Mouse (Mus musculus) naive thymus-derived CD4-positive, alpha-beta T cell, adult 5 months (primary cell): ENCODE measurements around the gene Gabarap. TPM values are rescaled to one million over a fixed set of nuclear protein-coding genes. Genes with fewer than 3 reads are reported as not detected.

ENCODE experiments used
- polyA plus RNA-seq: library from polyadenylated mRNA; unstranded; fragments of 100-300 nt; shearing (Covaris generic); gene quantifications from one replicate; pipeline ENCODE4 v1.2.1, GENCODE M21; 2017

Gabarap gene
- polyA plus RNA-seq, result 310 TPM

DNA sequence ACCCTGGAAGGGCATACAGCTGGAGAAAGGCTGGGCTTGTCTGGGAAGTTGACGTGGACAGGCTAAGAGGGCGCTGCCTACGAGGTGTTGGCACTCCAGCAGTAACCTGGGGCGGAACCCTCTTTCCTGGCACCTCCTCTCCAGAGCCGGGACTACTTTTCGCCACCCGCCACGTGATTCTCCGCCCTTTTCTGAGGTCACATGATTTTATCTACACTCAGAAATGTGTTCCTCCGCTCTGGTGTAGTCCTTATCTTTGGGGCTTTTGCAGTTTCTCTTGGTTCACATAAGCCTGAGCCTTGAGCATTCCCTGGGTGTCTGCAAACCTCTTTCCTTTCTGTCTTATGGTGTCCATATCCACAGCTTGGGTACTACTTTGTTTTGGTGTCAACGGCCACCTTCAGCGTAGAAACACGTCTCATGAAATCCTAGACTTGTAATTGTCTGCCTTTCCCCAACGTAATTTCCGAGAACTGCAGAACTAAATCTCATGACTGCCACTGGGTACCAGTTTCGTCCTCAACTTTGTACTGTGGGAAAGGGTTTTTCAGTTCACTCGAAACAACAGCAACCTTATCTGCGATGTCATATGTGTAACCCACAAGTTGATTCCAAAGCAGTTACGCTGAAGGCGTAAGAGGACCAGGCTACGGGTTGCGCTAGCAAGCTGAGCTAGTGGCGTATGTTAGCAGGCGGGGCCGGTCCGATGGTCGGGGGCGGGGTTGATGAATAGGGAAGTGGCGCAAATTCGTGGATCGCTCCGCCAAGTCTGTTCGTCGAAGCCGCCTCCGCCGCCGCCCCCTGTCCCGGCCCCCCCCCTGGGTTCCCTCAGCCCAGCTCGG, at the start of gene Gabarap:
Gabarap (plus strand) TSS at position 294 of the 842 bp plus-strand sequence.

DNA sequence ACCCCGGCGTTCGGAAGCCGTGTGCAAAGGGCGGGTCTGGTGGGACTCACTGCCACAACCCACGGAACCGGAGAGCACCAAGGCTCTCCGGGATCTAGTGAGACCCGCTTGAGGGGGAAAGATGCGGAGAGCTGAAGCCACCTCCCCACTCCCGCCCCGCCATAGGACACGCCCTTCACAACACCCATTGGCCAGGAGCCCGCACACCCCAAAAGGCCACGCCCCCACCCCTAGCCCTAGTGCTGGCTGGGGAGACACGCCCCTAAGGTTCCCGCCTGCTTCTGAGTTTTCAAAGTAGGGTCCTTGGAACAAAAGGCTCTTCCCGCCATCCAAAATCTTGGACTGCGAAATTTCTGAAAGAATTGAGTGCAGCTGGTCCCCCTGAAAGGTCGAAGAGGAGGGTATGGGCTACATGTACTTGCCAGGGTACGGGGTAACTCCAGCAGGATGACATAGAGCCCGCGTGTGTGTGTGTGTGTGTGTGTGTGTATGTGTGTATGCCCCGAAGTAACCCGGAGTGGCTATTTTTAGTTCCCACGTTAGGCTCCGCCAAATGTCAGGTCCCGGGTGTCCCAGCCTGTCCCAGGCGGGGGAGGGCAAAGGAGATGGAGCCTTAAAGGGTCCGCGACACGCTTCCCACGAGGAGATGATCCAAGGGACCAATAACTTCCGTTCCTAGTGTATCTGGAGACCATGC, 42.7 kb upstream of the Gabarap start, which contains the start of gene Slc2a4:
Slc2a4 (minus strand) TSS at position 123 of the 697 bp plus-strand sequence.

DNA sequence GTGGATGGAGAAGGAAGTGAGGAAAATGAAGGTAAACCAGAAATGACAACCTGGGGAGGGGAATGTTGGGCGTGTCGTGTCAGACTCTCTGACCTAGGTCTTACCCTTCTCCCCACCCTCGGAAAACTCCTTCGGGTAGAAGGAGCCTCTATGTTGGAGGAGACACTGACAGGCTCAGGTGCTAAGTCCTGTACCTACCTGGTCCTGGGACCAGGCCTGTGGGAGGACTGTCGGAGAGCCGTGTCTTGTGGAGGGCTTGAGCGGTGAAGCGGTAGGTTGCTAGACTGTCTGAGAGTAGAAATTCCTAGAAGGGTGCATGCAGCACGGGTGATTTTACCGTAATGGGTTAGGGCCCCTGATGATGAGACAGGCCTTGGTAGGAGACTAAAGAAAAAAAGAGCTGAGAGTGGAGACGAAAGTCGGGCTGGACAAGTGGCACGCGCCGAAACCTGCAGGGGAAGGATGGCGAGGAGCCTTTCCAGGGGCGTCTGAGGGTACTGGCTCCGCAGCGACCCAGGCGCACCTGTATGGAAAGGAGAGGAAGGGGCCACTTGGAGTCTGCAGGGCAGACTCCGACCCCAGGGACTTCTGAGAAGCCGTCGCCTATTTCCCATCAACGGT, 26.2 kb upstream of the Gabarap start, which contains the start of gene Cldn7:
Cldn7 (plus strand) TSS at position 130 of the 621 bp plus-strand sequence.

DNA sequence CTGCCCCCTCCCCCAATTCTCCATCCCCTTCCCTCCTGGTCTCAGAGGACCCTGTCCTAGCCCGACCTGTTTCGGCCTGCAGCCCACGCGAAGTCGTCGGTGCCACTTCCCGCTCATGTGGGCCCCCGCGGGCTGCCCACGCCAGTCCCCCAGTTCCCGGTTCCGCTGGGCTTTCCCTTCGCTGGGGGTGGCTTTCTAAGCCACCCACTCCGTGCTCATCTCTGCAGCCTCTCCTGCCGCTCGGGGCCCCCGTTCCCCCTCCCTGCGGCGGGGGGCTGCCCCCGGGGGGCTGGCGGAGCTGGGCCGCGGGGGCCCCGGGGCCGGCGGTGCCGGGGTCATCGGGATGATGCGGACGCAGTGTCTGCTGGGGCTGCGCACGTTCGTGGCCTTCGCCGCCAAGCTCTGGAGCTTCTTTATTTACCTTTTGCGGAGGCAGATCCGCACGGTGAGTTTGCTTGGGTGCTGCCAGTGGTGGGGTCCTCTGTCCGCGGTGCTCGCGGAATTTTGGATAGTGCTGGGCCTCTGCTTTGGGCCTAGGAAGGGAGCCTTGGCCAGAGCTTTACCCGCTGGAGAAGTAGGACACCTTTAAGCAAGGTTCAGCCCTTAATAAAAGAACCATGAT, 9.7 kb upstream of the Gabarap start, which contains the start of gene Ctdnep1:
Ctdnep1 (plus strand) TSS at position 16 of the 622 bp plus-strand sequence.

DNA sequence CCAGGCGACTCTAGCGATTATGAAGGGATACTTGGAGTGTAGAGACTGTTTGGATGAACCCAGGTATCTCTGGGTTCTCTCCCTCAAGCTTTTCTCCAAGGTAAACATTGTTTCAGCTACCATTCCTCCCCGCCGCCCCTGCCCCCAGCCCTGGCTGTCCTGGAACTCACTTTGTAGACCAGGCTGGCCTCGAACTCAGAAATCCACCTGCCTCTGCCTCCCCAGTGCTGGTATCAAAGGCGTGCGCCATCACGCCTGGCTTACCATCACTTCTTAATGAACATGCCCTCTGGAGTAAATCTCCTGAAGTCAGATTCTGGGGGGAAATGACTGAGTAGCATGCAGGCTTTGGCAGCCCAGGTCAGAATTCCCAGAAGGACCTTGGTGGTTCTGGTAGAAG, 8.7 kb upstream of the Gabarap start, which contains the start of gene Elp5:
Elp5 (minus strand) TSS at position 293 of the 400 bp plus-strand sequence.

DNA sequence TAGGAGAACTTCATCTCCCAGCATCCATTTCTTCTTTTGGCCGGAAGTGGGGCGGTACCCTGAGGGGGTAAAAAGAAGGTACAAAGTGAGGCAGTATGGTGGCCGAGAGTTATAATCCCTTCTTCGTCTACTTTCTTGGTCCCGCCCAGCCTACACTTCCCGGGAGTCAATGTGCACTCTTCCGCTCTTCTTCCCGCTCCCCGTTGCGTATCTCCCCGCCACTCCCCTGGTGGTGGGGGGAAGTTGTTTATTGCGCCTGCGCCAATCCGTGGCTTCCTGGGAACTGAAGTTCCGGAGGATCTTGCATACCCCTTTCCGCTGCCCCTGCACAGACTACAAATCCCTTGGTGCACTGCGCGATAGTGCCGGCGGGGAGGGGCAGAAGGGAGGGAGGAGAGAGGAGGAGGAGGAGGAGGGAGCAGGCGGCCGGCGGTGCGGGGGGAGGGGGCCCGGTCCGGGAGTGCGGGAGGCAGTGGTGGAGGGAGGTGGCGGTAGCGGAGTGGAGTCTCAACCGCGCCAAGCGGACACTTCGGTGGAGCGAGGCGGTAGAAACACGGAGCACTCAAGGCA, 4.5 kb downstream of the Gabarap start, which contains the start of gene Phf23:
Phf23 (plus strand) TSS at position 387 of the 570 bp plus-strand sequence.

DNA sequence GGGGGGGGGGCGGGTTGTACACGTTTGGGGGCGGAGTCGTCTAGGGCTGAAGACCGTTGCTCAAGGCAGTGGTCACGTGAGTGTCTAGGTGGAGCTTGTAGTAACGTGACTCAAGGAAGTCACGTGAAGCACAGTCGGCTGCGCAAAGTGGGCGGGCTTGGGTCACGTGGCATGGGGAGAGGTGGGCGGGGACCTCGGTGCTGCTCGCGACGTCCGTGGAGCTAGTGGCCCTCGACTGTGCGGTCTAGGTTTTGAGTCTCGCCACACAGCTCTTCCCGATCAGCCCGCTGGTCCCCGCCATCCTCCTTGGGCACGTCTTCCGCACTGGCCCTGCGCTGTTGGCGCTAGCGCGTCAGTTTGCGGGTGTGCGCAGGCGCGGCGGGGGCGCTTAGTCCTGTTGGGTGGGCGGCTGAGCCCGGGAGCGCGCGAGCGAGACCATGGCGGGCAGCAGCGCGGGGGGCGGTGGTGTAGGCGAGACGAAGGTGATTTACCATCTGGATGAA, 9.5 kb downstream of the Gabarap start, which contains the start of gene Dvl2:
Dvl2 (plus strand) TSS at position 200 of the 503 bp plus-strand sequence.

DNA sequence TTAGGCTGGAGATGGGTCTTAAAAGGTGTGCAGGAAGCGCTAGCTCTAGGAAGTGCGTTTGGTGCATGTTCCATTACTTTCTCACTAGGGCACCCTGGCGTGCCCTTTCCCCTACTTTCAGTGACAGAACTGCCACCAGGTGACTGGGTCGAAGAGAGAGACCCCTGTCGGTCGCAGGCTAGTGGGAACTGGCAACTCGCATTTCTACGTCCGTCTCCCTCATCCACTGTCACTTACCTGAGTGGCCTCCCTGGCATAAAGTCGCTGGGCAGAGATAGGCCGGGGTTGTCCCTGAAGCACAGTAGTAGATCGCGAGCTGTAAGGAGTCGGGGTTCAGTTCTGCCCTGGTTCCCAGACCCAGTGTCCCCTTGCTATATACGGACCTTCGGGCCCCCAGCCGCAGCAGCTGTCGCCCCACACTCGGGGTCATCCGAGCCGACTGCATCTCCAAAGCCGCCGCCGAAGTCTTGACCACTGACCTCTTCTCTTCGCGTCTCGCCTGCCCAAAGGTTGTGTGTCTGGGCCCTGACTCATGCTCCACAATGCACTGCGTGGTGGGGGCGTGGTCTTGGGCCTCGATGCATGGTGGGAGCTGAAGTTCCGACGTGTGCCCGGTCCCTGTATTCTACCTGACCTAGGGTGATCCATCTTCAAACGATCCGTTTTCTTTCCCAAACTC, 24.1 kb downstream of the Gabarap start, which contains the start of gene Acadvl:
Acadvl (minus strand) TSS at position 532 of the 679 bp plus-strand sequence.

DNA sequence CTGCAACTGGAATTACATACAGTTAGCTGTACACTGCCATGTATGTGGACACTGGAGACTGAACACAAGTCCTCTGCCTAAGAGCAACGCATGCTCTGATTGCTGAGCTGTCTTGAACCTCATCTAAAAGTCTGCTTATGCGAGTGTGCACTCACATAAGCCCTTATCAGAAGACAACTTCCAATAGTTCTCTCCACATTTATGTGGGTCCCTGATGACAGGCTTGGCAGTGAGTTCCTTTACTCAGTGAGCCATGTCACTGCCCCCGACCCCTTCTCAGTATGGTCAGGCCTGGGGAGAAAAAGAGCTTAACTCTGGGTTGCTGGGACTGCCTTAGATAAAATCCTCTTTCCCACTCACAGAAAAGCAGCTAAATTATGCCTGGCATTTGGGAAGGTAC, 25.7 kb downstream of the Gabarap start, which contains the start of gene Dlg4:
Dlg4 (plus strand) TSS at position 274 of the 400 bp plus-strand sequence.

Other genes with a start within 250 kb of the Gabarap start
- 56.9 TPM for gene Polr2a, start 232.5 kb upstream of the Gabarap start, polyA plus RNA-seq
- gene Slc35g3, start 229.2 kb upstream of the Gabarap start, polyA plus RNA-seq, result not detected
- 8.0 TPM for gene Zbtb4, start 225.2 kb upstream of the Gabarap start, polyA plus RNA-seq
- gene Chrnb1, start 195.2 kb upstream of the Gabarap start, polyA plus RNA-seq, result 2.2 TPM
- not detected for gene Fgf11, start 189.3 kb upstream of the Gabarap start, polyA plus RNA-seq
- gene Tmem102, start 185.5 kb upstream of the Gabarap start, polyA plus RNA-seq, result not detected
- not detected for gene Gm39566, start 175.8 kb upstream of the Gabarap start, polyA plus RNA-seq
- gene Spem2, start 172.7 kb upstream of the Gabarap start, polyA plus RNA-seq, result not detected
- not detected for gene Spem1, start 169.0 kb upstream of the Gabarap start, polyA plus RNA-seq
- gene Nlgn2, start 153.4 kb upstream of the Gabarap start, polyA plus RNA-seq, result 0.09 TPM
- gene Tmem256, start 152.6 kb upstream of the Gabarap start, polyA plus RNA-seq, result 27.8 TPM
- 18.0 TPM for gene Plscr3, start 144.8 kb upstream of the Gabarap start, polyA plus RNA-seq
- not detected for gene Tnk1, start 132.4 kb upstream of the Gabarap start, polyA plus RNA-seq
- not detected for gene Tmem95, start 113.1 kb upstream of the Gabarap start, polyA plus RNA-seq
- gene Kctd11, start 109.7 kb upstream of the Gabarap start, polyA plus RNA-seq, result 0.51 TPM
- 615 TPM for gene Acap1, start 95.6 kb upstream of the Gabarap start, polyA plus RNA-seq
- 2.6 TPM for gene 2810408A11Rik, start 90.2 kb upstream of the Gabarap start, polyA plus RNA-seq
- 7.7 TPM for gene Neurl4, start 90.1 kb upstream of the Gabarap start, polyA plus RNA-seq
- gene Gps2, start 77.3 kb upstream of the Gabarap start, polyA plus RNA-seq, result 253 TPM
- 965 TPM for gene Eif5a, start 69.2 kb upstream of the Gabarap start, polyA plus RNA-seq
- not detected for gene Ybx2, start 55.3 kb upstream of the Gabarap start, polyA plus RNA-seq
- gene Slc2a4, start 43.0 kb upstream of the Gabarap start, polyA plus RNA-seq, result not detected
- gene Cldn7, start 26.4 kb upstream of the Gabarap start, polyA plus RNA-seq, result not detected
- gene Ctdnep1, start 10.0 kb upstream of the Gabarap start, polyA plus RNA-seq, result 31.4 TPM
- 47.8 TPM for gene Elp5, start 8.6 kb upstream of the Gabarap start, polyA plus RNA-seq
- gene Phf23, start 4.6 kb downstream of the Gabarap start, polyA plus RNA-seq, result 49.5 TPM
- 27.2 TPM for gene Dvl2, start 9.5 kb downstream of the Gabarap start, polyA plus RNA-seq
- 87.7 TPM for gene Acadvl, start 24.3 kb downstream of the Gabarap start, polyA plus RNA-seq
- 2.4 TPM for gene Dlg4, start 25.8 kb downstream of the Gabarap start, polyA plus RNA-seq
- gene Asgr1, start 62.9 kb downstream of the Gabarap start, polyA plus RNA-seq, result not detected
- not detected for gene Asgr2, start 101.5 kb downstream of the Gabarap start, polyA plus RNA-seq
- gene Mgl2, start 139.2 kb downstream of the Gabarap start, polyA plus RNA-seq, result not detected
- gene Clec10a, start 165.1 kb downstream of the Gabarap start, polyA plus RNA-seq, result not detected
- gene Slc16a11, start 221.6 kb downstream of the Gabarap start, polyA plus RNA-seq, result 0.19 TPM
- gene Slc16a13, start 229.9 kb downstream of the Gabarap start, polyA plus RNA-seq, result 1.00 TPM
- gene Bcl6b, start 238.7 kb downstream of the Gabarap start, polyA plus RNA-seq, result not detected
- gene 0610010K14Rik, start 246.8 kb downstream of the Gabarap start, polyA plus RNA-seq, result 100 TPM
- 3.2 TPM for gene Gm21988, start 248.7 kb downstream of the Gabarap start, polyA plus RNA-seq
- 214 TPM for gene Rnasek, start 248.7 kb downstream of the Gabarap start, polyA plus RNA-seq